Mouse (Mus musculus) thymus, adult 18-20 months (tissue): ENCODE results near the gene Rbfox3.
A peak's percentile ranks its signal among the peaks of the same experiment; 100 is the strongest.

Experiments used
- DNase-seq, 2 experiments: peaks; one replicate each; pipeline ENCODE4 v3.0.0; 2022; ENCODE audit warnings: mixed read lengths in 2 of 2

Gene Rbfox3

DNA sequence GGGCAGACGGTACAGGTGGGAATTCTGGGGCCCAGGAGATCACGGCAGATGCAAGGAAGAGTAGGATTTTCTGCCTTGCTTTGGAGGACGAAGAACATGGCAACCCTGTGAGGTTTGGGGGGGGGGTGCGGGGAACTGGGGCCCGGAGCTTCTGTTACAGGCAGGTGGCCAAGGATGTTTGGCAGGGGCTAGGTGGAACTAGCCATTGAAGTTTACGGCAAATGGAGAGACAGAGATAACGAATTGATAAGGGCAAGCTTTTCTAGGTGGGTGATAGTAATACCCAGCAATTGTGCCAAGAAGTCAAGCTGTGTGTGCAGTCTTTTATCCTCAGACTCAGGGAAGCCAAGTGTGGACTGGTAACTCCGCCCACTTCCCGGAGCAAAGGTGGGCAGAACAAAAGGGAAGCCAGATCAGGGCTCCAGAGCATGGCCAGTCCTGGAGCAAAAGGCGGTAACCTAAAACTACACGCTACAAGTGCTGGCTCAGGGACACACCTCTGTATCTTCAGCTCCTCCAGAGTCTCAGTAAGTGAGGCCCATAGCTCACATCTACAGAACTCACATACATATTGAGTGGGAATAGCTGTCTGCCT lies 443.9 kb downstream of the Rbfox3 start:
- DNase-seq = no peak

GRCm38 (mm10) chr11:118460280-118460679 lies 451.1 kb downstream of the Rbfox3 start:
- no peak for DNase-seq

DNA sequence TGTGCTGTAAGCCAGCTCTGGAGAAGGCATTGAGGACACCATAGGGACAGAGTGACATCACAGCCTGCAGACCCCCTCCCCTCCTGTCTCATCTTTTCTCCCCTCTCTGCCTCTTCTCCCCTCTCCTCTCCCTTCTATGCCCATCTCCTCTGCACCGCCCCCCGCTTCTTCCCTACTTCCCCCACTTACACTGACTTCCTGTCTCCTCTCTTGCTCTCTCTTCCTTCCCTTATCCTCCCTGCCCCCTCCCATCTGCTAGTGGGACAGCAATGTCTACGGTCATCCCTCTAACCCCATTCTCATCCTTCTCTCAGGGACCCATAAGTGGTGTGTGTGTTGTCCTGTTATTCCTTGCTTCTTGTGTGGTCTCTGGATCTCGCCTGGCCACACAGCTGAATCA lies 451.9 kb downstream of the Rbfox3 start:
- DNase-seq = peak in 1 of 2 experiments; percentile 51

- no peak for DNase-seq
These were observed 452.3 kb downstream of the Rbfox3 start for GRCm38 (mm10) chr11:118459051-118459450.

GRCm38 (mm10) chr11:118456937-118457336 lies 454.5 kb downstream of the Rbfox3 start:
- no peak for DNase-seq

DNA sequence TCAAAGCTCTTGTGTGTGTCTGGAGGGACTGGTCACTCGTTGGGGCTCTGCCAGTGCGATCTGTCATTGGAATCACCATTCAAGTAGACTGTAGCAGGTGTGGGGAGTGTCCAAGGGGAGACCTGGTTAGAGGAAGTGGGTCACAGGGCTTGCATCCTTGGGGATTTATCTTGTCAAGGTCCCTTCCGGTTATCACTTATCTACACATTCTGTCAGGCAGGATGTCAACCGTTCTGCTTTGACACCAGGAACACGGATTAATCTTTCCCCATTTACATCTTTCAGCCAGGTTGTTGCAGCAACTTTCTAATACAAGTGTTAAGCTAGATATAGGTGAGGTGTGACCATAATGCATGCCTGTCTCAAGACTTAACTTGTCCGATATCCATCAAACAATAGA lies 455.6 kb downstream of the Rbfox3 start:
- DNase-seq = no peak

GRCm38 (mm10) chr11:118453886-118454671 lies 457.3 kb downstream of the Rbfox3 start:
- no peak for DNase-seq

DNA sequence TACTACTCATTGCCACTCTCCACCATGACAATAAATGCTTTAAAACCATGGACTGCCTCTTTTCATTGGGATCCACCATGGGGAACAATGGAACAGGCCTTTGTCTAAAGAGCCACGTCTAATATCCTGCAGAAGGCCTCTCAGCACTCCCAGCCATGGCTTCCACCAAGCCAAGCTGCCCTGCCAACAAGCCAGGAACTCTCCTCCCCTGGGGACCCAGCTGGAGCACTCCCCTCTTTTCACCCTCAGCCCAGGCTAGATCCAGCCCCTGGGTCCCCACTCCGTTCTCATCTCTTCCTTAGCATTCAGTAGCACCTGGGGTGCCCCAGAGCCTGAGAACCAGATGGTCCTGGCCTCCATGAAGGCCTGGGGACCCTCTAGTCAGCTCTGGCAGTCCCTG lies 458.4 kb downstream of the Rbfox3 start:
- DNase-seq = no peak

DNA sequence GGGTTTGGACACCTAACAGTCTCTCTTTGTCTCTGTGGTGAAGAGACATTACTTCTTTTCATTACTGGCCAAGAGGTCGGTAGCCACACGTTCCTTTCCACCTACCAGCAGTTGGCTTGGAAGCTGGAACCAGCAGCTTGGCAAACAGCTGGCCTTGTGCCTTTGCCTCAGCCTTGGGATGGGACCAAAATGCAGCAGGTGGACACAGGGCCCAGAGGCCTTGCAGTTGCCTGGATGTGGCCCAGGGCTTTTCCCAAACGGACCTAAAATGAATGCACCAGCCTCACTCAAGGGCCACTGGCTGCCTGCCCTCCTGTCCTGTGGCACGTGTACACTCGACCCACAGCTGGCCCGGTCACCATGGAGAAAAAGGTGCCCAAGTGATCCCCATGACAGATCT lies 460.2 kb downstream of the Rbfox3 start:
- DNase-seq = no peak

DNA sequence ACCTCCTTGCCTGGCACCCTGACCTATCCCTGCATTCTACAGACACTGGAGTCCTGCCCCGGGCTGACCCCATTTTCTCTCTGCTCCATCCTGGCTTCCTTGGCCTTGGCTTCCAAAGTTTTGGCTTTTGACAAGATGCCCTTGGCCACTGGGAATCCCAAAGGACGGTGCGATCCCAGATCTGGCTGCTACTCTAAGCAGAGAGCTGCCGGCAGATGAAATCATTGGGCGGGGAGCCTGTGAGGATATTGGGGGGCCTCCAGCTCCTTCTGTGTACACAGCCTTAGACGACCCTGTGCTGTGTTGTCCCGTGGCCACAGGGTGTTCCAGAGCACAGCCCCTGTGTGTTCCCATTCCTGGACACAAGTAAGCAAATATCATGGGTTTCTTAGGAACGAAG lies 463.0 kb downstream of the Rbfox3 start:
- no peak for DNase-seq

DNA sequence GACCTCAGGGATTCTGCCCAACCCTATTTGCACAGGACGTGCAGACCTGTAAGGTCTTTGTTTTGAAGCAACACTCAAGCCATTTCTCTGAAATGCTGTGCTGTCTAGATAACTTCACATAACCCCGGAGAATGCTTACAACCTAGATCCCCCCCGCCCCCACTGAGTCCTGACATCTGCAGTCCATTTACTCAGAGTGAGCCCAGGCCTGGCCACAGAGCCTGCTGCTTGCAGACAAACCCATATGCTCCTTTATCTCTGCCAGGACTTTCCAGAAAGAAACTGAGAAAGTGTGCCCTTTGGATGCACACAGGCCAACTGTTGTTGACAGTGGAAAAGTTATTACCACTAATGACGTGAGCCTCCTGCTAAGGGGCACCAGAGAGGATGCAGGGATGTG lies 464.1 kb downstream of the Rbfox3 start:
- no peak for DNase-seq

DNA sequence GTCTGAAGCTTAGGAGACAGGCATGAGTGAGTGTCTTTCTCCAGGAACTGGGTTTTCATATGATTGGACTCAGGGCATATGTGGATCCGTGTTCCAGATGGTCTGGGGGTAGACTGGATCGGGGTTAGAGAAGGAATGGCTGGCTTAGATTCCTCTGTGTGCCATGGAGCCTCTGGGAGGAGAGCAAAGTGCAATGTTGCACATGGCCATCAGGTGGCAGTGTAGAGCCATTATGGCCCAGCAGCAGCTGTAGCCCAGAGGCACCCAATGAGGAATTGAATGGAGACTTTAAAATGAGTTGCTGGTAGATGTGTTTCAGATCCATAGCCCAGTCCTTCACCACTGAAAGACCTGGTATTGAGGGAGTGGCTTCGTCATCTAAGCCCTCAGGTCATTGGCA lies 465.6 kb downstream of the Rbfox3 start:
- no peak for DNase-seq

DNA sequence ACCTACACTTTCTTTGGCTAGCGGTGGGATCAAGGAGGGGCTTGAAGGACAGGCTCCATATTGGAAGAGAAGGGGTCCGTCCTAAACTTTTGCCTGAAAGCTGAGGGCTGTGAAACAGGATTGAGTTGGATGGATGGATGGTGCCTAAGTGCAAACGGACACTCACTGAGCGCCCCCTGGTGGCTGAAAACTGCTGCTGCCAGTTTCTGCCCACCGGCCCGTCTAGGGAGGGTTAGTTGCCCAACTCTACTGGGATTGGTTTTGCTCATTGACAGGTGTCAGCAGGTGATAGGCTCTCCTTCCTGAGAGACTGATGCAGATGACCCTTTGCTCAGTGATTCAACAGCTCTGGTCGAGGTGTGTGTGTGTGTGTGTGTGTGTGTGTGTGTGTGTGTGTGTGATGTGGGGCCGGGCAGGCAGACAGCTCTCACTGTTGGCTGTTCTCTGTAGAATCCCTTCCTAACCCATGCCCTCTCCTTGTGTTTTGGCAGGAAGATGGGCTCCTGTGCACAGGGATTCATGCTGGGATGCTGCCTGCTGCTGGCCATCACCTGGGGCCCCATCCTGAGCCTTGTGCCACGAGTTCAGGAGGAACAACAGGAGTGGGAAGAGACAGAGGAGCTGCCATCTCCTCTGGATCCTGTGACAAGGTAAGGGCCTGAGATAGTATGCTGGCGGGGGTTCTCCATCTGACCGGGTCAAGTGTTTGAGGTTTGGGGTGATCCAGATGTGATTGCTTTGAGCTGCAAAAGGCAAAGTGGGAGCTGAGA lies 468.0 kb downstream of the Rbfox3 start:
- no peak for DNase-seq

DNA sequence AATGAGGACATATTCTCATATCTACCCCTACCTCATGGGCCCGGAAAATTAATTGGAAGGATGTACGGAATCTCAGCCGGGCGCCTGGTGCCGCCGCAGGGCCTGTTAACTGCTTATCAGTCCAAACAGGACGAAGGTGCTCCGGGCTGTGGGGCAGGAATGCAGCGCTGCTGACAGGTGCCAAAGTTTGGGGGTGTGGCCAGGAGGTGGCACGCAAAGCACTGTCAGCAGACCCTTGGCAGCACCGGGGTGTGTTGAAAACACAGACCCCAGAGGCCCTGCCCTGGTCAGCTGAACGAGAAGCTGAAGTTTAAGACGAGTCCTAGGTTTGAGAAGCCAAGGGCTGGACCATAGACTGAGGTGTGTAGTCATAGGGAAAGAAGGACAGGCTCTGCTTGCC lies 468.7 kb downstream of the Rbfox3 start:
- DNase-seq = no peak
